Mouse (Mus musculus) frontal cortex, adult 2 months (tissue): ENCODE measurements around the gene Cd8b1. TPM values are rescaled to one million over a fixed set of nuclear protein-coding genes. Genes with fewer than 3 reads are reported as not detected.

Experiments used
- DNase-seq, 2 experiments: peaks; one replicate each; pipeline ENCODE4 v3.0.0; 2022; ENCODE audit warnings: low spot score in 1 of 2; ENCODE audit errors: extremely low spot score in 1 of 2
- polyA plus RNA-seq: library from polyadenylated mRNA; depleted of rRNA; stranded (reverse); fragments of >200 nt; gene quantifications from 2 replicates; pipeline ENCODE4 v1.2.3, GENCODE M21; 2012

Cd8b1 gene
- polyA plus RNA-seq, 1 experiment = not detected

GRCm38 (mm10) chr6:71348006-71348405 is 25.4 kb downstream of the Cd8b1 start:
- no peak for DNase-seq

GRCm38 (mm10) chr6:71351201-71351600 is 28.6 kb downstream of the Cd8b1 start:
- DNase-seq = no peak

- DNase-seq = no peak
Measured at GRCm38 (mm10) chr6:71352201-71352600, 29.6 kb downstream of the Cd8b1 start.

- DNase-seq = no peak
Measured at GRCm38 (mm10) chr6:71352866-71353427, 30.4 kb downstream of the Cd8b1 start.

GRCm38 (mm10) chr6:71353722-71354121 is 31.1 kb downstream of the Cd8b1 start:
- DNase-seq = no peak

GRCm38 (mm10) chr6:71357493-71357892 is 34.9 kb downstream of the Cd8b1 start:
- no peak for DNase-seq

- DNase-seq = no peak
Measured at GRCm38 (mm10) chr6:71360221-71360620, 37.6 kb downstream of the Cd8b1 start.

GRCm38 (mm10) chr6:71360751-71361150 is 38.2 kb downstream of the Cd8b1 start:
- no peak for DNase-seq

- DNase-seq = no peak
Measured at GRCm38 (mm10) chr6:71361156-71361670, 38.6 kb downstream of the Cd8b1 start.

- DNase-seq = peak in 1 of 2 experiments; percentile 16
Measured at GRCm38 (mm10) chr6:71363995-71364394, 41.4 kb downstream of the Cd8b1 start.

- no peak for DNase-seq
Measured at GRCm38 (mm10) chr6:71369416-71369815, 46.8 kb downstream of the Cd8b1 start.

- no peak for DNase-seq
Measured at GRCm38 (mm10) chr6:71371085-71371605, 48.6 kb downstream of the Cd8b1 start.

GRCm38 (mm10) chr6:71372041-71372720 is 49.6 kb downstream of the Cd8b1 start:
- no peak for DNase-seq

GRCm38 (mm10) chr6:71373249-71373775 is 50.7 kb downstream of the Cd8b1 start, which contains the start of gene Cd8a:
Gene Cd8a (plus strand): TSS chr6:71373427.
- no peak for DNase-seq

GRCm38 (mm10) chr6:71374311-71374829 is 51.8 kb downstream of the Cd8b1 start:
- no peak for DNase-seq

GRCm38 (mm10) chr6:71374921-71375320 is 52.3 kb downstream of the Cd8b1 start:
- no peak for DNase-seq

GRCm38 (mm10) chr6:71376711-71377110 is 54.1 kb downstream of the Cd8b1 start:
- no peak for DNase-seq

GRCm38 (mm10) chr6:71381654-71382053 is 59.1 kb downstream of the Cd8b1 start:
- DNase-seq = no peak
